Mouse (Mus musculus) thymus, adult 2 months (tissue): ENCODE results near the gene Tspan9.

ENCODE experiments used
- CTCF ChIP-seq: fragments of 200-500 bp; IDR thresholded peaks from 2 replicates; pipeline ENCODE4 v1.5.1; 2012; ENCODE audit warnings: mild to moderate bottlenecking, control low read depth, low read length, moderate library complexity, borderline replicate concordance; ENCODE audit not compliant: control insufficient read depth, poor library complexity, insufficient read depth; ENCODE audit errors: extremely low read depth
- POLR2A ChIP-seq: fragments of 200-500 bp; IDR thresholded peaks from 2 replicates; pipeline ENCODE4 v1.6.1; 2012; ENCODE audit warnings: mild to moderate bottlenecking, low read length, control low read depth, moderate library complexity; ENCODE audit not compliant: control insufficient read depth, poor library complexity, insufficient read depth; ENCODE audit errors: extremely low read depth

DNA sequence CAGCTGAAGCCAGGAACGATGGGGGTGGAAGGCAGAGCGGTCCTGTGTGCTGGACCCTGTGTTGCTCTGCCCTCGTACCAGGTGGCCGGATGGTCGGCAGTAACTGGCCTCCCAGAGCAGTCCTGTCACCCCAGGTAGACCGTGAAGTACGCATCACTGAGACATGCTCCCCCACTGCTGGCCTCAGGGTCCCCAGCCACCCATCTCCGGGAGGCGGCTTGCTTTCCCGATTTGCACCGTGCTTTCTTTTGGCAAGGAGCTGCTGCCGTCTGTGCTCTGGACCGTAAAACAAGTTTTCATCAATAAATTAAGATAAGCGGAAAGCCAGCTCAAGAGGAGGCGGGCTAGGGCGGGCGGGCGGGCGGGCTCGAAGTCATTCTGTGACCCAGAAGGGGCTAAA, 164.5 kb downstream of the Tspan9 start:
- TF ChIP-seq CTCF (no peak), POLR2A (no peak)
